Mouse (Mus musculus) hindbrain, postnatal 0 days (tissue): ENCODE measurements around the gene C1rl. TPM values are rescaled to one million over a fixed set of nuclear protein-coding genes. Genes with fewer than 3 reads are reported as not detected.
"Not testable (repeated sequence)": the region's sequence is repeated elsewhere in the genome, so short reads cannot be mapped to it uniquely, and the experiment has no call there.

Source experiments
- ATAC-seq: fragments of 200-750 bp; cut with Nextera tagmentation; 2 replicates; pipeline ENCODE4 v1.8.0; 2017; ENCODE audit warnings: mild to moderate bottlenecking, moderate TSS enrichment, moderate library complexity
- DNase-seq: peaks from one replicate; pipeline ENCODE4 v3.0.0-alpha.2; 2015; ENCODE audit warnings: low spot score
- H3K27ac ChIP-seq: fragments of 300-500 bp; sonication (generic); 2 replicates; pipeline ENCODE4 v1.5.1; 2014; ENCODE audit warnings: mild to moderate bottlenecking
- H3K27me3 ChIP-seq: fragments of 300-500 bp; sonication (generic); 2 replicates; pipeline ENCODE4 v1.6.1; 2014; ENCODE audit warnings: low read length, mixed read lengths; ENCODE audit not compliant: insufficient read depth
- H3K36me3 ChIP-seq: fragments of 300-500 bp; sonication (generic); 2 replicates; pipeline ENCODE4 v1.6.1; 2014; ENCODE audit warnings: low read length, mixed read lengths; ENCODE audit not compliant: insufficient read depth
- H3K4me1 ChIP-seq: fragments of 300-500 bp; sonication (generic); 2 replicates; pipeline ENCODE4 v1.6.1; 2014; ENCODE audit warnings: antibody characterized with exemption, low read length, mixed read lengths; ENCODE audit not compliant: insufficient read depth
- H3K4me2 ChIP-seq: fragments of 300-500 bp; sonication (generic); 2 replicates; pipeline ENCODE4 v1.6.1; 2014; ENCODE audit warnings: low read depth, mild to moderate bottlenecking, low read length, moderate library complexity, mixed read lengths
- H3K4me3 ChIP-seq: fragments of 300-500 bp; sonication (generic); 2 replicates; pipeline ENCODE4 v1.5.1; 2014; ENCODE audit warnings: low read length
- H3K9ac ChIP-seq: fragments of 300-500 bp; sonication (generic); replicated peaks from 2 replicates; pipeline ENCODE4 v1.6.1; 2014; ENCODE audit warnings: mild to moderate bottlenecking, low read length, moderate library complexity, mixed read lengths
- H3K9me3 ChIP-seq: fragments of 300-500 bp; sonication (generic); 2 replicates; pipeline ENCODE4 v1.6.1; 2016; ENCODE audit warnings: low read length, mixed read lengths
- CTCF ChIP-seq: IDR thresholded peaks from 2 replicates; pipeline ENCODE4 v1.5.1; 2016; ENCODE audit warnings: antibody characterized with exemption, control low read depth, low read depth
- WGBS: fragments of 180-500 bp; shearing (Covaris S2); extraction: QIAGEN DNeasy Blood & Tissue Kit; methylation state at CpG from one replicate; pipeline ENCODE4 v1.1.7; 2014; 5-methylcytosine and 5-hydroxymethylcytosine counted together
- polyA plus RNA-seq: library from polyadenylated mRNA; unstranded; fragments of >200 nt; fragmentation: Nextera tagmentation; extraction: Ambion mirVana; gene quantifications from 2 replicates; pipeline ENCODE4 v1.2.1, GENCODE M21; 2015
- total RNA-seq: library from RNA; depleted of rRNA; stranded (reverse); fragments of >200 nt; gene quantifications from 2 replicates; pipeline ENCODE4 v1.2.3, GENCODE M21; 2014; rRNA removed

The C1rl gene
- total and polyA plus RNA-seq, 2 experiments from 2014 or later, result 0.31 to 0.41 TPM

- Histone ChIP-seq H3K36me3 (no peaks in the 10 kb centered on the region), H3K4me2 (no peak overlapping the region), H3K27ac (no peak overlapping the region), H3K4me3 (no peak overlapping the region), H3K27me3 (no peaks in the 10 kb centered on the region), H3K9ac (no peak overlapping the region), H3K9me3 (peaks cover 8% of the 10 kb centered on the region; the same call in 1 of the 2 replicates), H3K4me1 (no peaks in the 10 kb centered on the region)
- 94% methylated on average over 3 of the region's 3 CpGs for WGBS
- no peak for DNase-seq
- no peak for ATAC-seq
- no peak for TF ChIP-seq CTCF
Observed at GRCm38 (mm10) chr6:124549023-124549550, 56.2 kb downstream of the C1rl start.

- Histone ChIP-seq H3K9ac (no peak overlapping the region), H3K27ac (no peak overlapping the region), H3K27me3 (no peaks in the 10 kb centered on the region), H3K4me1 (no peaks in the 10 kb centered on the region), H3K9me3 (peaks cover 8% of the 10 kb centered on the region; the same call in 1 of the 2 replicates), H3K36me3 (no peaks in the 10 kb centered on the region), H3K4me2 (no peak overlapping the region), H3K4me3 (no peak overlapping the region)
- no peak for ATAC-seq
- TF ChIP-seq CTCF, result no peak
- DNase-seq, result no peak
- WGBS, result 68% methylated on average over 22 of the region's 22 CpGs
Observed at GRCm38 (mm10) chr6:124552766-124553165, 59.9 kb downstream of the C1rl start.

DNA sequence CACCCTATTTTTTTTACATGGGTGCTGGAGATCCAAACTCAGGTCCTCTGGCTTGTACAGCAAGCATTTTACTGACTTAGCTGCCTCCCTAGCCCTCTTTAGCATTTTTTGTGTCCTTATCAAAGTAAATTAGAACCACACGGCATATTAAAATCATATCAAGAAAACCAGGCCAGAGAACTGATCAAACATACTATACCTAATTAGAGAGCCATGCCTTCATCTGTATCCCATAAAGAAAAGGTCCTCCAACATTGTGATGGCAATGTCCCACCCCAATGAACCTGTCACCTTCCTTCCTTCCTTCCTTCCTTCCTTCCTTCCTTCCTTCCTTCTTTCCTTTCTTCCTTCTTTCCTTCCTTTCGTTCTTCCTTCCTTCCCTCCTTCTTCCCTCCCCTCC is 63.0 kb downstream of the C1rl start:
- not testable (repeated sequence) for H3K27ac ChIP-seq, H3K9ac ChIP-seq, ATAC-seq, H3K9me3 ChIP-seq, H3K4me1 ChIP-seq, H3K36me3 ChIP-seq, H3K4me3 ChIP-seq, DNase-seq, H3K27me3 ChIP-seq, H3K4me2 ChIP-seq
- 79% methylated on average over 2 of the region's 2 CpGs for WGBS

Other genes with a start within 250 kb of the C1rl start
- gene Cd163, start 188.5 kb upstream of the C1rl start, total RNA-seq, result 0.54 and 1.5 TPM in 2 replicates
- 1.7 and 2.1 TPM in 2 replicates for gene Cd163, start 188.5 kb upstream of the C1rl start, polyA plus RNA-seq
- 74.4 and 80.8 TPM in 2 replicates for gene Pex5, start 78.0 kb upstream of the C1rl start, total RNA-seq
- 46.6 and 49.0 TPM in 2 replicates for gene Pex5, start 78.0 kb upstream of the C1rl start, polyA plus RNA-seq
- gene Clstn3, start 28.3 kb upstream of the C1rl start, total RNA-seq, result 338 and 342 TPM in 2 replicates
- gene Clstn3, start 28.3 kb upstream of the C1rl start, polyA plus RNA-seq, result 171 and 184 TPM in 2 replicates
- gene C1ra, start 19.3 kb downstream of the C1rl start, total RNA-seq, result 0.42 and 1.0 TPM in 2 replicates
- gene C1ra, start 19.3 kb downstream of the C1rl start, polyA plus RNA-seq, result 0.73 and 0.83 TPM in 2 replicates
- gene C1s1, start 49.2 kb downstream of the C1rl start, total RNA-seq, result 0.89 and 4.7 TPM in 2 replicates
- 0.49 and 1.2 TPM in 2 replicates for gene C1s1, start 49.2 kb downstream of the C1rl start, polyA plus RNA-seq
- gene C1rb, start 77.2 kb downstream of the C1rl start, total RNA-seq, result not detected in 2 replicates
- 0.09 TPM in 1 of 2 replicates, not detected in the other for gene C1rb, start 77.2 kb downstream of the C1rl start, polyA plus RNA-seq
- not detected in 2 replicates for gene C1s2, start 143.0 kb downstream of the C1rl start, total RNA-seq
- 0.13 and 0.18 TPM in 2 replicates for gene C1s2, start 143.0 kb downstream of the C1rl start, polyA plus RNA-seq
- 32.0 and 48.5 TPM in 2 replicates for gene Lpcat3, start 169.9 kb downstream of the C1rl start, total RNA-seq
- 49.5 and 53.3 TPM in 2 replicates for gene Lpcat3, start 169.9 kb downstream of the C1rl start, polyA plus RNA-seq
- 75.8 and 102 TPM in 2 replicates for gene Emg1, start 219.1 kb downstream of the C1rl start, total RNA-seq
- gene Emg1, start 219.1 kb downstream of the C1rl start, polyA plus RNA-seq, result 100 and 102 TPM in 2 replicates
- gene Phb2, start 219.2 kb downstream of the C1rl start, total RNA-seq, result 218 and 223 TPM in 2 replicates
- gene Phb2, start 219.2 kb downstream of the C1rl start, polyA plus RNA-seq, result 267 and 270 TPM in 2 replicates
- gene Ptpn6, start 245.6 kb downstream of the C1rl start, total RNA-seq, result 3.8 and 3.9 TPM in 2 replicates
- 4.3 and 4.8 TPM in 2 replicates for gene Ptpn6, start 245.6 kb downstream of the C1rl start, polyA plus RNA-seq
- 212 and 236 TPM in 2 replicates for gene Grcc10, start 248.3 kb downstream of the C1rl start, total RNA-seq
- 643 and 649 TPM in 2 replicates for gene Grcc10, start 248.3 kb downstream of the C1rl start, polyA plus RNA-seq